Mouse (Mus musculus): ENCODE measurements at regions not wholly inside any gene's neighbourhood (a gene's known extent, or its start where the extent isn't known, plus 50 kb on each side); places are given as distances from the start of the nearest gene placed in this dataset.

DNA sequence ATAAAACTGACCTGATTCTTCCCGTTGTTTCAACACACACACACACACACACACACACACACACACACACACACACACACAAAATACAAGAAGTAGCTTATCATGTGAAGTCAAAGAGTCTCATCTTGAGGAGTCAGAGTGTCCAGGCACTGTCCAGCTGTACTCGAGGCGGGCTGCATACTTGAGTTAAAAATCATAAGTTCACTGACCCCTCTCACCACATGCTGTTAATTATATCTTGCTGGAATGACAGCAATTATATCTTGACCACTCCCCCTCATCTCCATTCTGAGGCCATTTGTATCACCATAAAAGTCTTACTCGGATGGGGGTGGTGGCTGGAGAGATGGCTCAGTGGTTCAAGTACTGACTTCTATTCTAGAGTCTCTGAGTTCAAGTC lies 58.5 kb upstream of the P3h2 start:
- no peaks in the 10 kb centered on the region for H3K9me3 ChIP-seq

GRCm38 (mm10) chr16:26163401-26163800 lies 57.8 kb upstream of the P3h2 start:
- H3K27me3 ChIP-seq (replicated peaks) = no peaks in the 10 kb centered on the region
- H3K9me3 ChIP-seq = no peaks in the 10 kb centered on the region
- no peaks in the 10 kb centered on the region for H3K36me3 ChIP-seq
- WGBS = 38% methylated on average over 2 of the region's 2 CpGs
- no peak overlapping the region for H3K9ac ChIP-seq
- no peak overlapping the region for H3K27ac ChIP-seq
- no peak overlapping the region for H3K4me3 ChIP-seq (replicated peaks)
- ATAC-seq (ENCODE audit: insufficient read depth, low FRiP score, low read depth) = no peak
- H3K4me2 ChIP-seq = no peak overlapping the region
- no peaks in the 10 kb centered on the region for H3K4me1 ChIP-seq

More for the DNA sequence above, 58.5 kb upstream of the P3h2 start:
- Histone ChIP-seq H3K27ac (no peak overlapping the region), H3K9ac (no peak overlapping the region), H3K4me3 (replicated peaks) (no peak overlapping the region), H3K4me1 (no peaks in the 10 kb centered on the region), H3K27me3 (replicated peaks) (no peaks in the 10 kb centered on the region), H3K36me3 (no peaks in the 10 kb centered on the region), H3K4me2 (no peak overlapping the region)
- 44% methylated on average over 4 of the region's 4 CpGs for WGBS
- ATAC-seq (ENCODE audit: insufficient read depth, low FRiP score, low read depth) = no peak

DNA sequence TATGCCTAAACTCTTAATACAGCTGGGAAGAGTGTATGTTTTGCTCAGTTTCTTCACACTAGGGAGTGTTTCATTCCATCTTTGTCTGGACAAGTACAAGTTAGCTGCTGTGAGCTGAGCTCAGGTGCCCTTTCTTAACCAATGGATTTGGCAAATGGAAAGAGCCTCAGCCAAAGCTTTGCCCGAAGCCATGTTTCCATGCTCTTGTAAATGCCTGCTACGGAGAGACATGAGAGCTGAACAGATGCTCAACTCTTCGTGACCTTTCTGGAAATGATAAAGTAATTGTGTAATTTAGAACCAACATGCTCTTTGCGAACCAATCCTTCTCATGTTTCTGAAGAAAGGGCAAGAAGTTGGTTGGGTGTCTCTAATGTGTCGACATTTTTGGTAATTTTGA lies 52.0 kb upstream of the P3h2 start:
- 80% methylated on average over 5 of the region's 5 CpGs for WGBS
- no peaks in the 10 kb centered on the region for H3K36me3 ChIP-seq
- H3K27ac ChIP-seq = no peak overlapping the region
- no peaks in the 10 kb centered on the region for H3K27me3 ChIP-seq (replicated peaks)
- ATAC-seq (ENCODE audit: insufficient read depth, low FRiP score, low read depth) = no peak
- H3K4me1 ChIP-seq = no peaks in the 10 kb centered on the region
- no peak overlapping the region for H3K9ac ChIP-seq
- H3K4me3 ChIP-seq (replicated peaks) = no peak overlapping the region
- no peak overlapping the region for H3K4me2 ChIP-seq
- H3K9me3 ChIP-seq = no peaks in the 10 kb centered on the region
